Mouse (Mus musculus) fat pad, adult 2 months (tissue): ENCODE results near the gene Gm21972.

Source experiments
- DNase-seq: peaks from one replicate; pipeline ENCODE4 v3.0.0-alpha.2; 2011; ENCODE audit warnings: low read depth, low spot score; ENCODE audit errors: extremely low read depth

The Gm21972 gene

DNA sequence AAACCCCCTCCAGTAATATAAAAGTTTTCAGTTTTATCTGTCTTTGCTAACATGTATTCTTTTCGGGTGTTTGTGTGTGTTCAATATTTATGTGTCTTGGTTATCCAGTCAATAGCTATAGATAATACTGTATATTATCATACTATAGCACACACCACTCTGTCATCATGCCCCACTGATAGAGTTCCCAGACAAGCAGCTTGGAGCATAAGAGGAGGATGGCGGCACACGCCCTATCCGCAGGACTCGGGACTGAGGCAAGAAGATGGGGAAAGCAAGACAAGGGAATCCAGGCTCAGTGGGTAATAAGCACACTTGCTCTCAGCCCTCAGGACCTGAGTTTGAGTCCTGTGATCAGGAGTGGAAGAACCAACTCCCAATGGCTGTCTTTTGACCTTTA is 27.0 kb downstream of the Gm21972 start:
- no peak for DNase-seq

DNA sequence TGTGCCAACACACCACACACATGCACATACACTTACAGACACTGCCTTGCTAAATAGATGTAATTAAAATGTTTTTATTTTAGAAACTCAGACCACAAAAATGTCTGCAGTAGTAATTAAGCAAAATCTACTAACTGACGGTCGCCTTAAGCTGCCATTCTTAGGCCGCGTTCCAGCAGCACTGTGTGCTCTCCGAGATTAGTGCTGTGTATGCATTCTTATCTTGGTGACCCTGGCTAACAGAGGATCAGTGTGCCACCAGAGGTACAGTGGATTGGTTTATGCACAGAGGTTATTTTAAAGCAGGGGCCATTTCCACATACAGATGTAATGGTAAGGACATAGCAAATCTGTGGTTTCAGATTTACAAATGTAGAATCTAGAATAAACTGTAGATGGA is 27.6 kb downstream of the Gm21972 start:
- no peak for DNase-seq

DNA sequence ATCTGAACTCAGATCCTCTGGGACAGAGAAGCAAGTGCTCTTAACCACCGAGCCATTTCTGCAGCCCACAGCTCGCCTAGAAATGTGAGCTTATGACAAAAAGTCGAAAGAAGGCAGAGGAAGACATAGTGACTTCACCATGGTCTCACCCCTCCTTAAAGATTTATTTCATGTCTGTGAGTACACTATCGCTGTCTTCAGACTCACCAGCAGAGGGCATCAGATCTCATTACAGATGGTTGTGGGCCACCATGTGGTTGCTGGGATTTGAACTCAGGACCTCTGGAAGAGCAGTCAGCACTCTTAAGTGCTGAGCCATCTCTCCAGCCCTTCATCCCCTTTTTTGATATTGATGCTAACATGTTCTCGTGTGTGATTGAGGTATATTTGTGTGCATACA is 41.2 kb downstream of the Gm21972 start:
- no peak for DNase-seq

- no peak for DNase-seq
Observed at GRCm38 (mm10) chr1:86176066-86176465, 42.6 kb downstream of the Gm21972 start.

DNA sequence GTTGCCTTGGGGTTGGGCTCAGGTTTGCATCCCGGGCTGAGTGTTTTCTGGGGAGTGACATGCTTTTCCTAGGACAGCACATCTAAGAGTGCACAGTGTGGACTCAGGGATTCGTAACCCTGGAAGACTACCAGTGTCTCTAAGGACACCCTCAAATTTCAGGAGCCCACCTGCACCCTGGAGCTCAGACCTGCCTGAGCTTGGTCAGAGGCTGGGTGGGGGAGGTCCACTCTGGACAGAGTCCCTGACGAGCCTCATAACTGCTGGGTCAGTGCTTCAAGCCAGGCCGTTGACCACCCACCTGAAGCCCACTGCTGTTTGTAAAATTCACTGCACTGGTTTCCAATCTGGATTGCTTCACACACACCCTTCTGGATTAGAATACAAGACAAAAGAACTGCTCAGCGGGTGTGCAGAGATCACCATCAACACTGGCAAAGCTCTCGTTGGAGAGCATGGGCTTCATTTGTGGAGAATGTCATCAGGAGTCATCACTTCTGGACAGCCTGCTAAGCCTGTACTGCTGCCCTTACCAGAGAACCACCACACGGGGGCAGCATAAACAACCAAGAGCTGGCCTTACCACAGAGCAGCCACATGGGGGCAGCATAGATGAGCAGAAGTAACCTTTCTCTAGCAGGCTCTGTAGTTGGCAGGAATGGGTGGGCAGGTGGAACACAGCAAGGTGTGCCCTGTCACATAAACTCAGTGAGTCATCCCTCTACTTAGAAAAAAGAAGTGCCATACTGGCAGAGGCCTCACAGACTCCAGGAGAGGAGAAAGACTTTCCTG is 45.2 kb downstream of the Gm21972 start:
- peak; percentile 33 for DNase-seq

DNA sequence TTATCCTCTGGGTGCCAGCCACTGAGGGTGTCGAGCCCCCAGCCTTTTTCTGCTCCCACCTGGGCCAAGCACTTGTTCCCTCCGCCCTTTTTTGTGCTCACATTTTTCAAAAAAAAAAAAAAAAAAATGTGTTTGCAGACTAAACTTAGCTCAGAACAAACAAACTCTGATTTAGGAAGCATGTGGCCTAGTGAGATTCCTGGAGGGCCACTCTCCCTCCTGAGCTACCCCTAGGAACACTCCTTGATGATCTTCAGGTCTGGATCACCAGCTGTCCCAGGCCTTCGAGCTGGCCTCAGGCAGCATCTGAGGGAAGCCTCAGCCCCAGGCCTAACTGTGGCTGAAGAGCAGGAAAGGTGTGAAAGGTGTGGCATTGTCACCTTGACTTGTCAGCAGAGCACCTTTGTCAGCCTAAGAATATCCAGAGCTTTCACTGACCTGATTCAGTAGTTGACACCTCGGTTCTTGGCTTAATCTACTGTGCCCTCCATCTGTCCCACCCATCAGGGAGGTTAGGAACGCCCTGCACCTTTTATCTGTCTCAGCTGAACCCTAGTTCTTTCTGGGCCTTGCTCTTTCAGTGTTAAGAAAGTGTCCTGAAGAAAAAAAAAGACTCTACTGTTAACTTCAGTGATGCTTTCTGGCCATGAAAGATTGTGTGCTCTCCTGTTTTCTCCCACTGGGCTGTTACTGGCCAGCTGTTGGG is 48.7 kb downstream of the Gm21972 start:
- no peak for DNase-seq

DNA sequence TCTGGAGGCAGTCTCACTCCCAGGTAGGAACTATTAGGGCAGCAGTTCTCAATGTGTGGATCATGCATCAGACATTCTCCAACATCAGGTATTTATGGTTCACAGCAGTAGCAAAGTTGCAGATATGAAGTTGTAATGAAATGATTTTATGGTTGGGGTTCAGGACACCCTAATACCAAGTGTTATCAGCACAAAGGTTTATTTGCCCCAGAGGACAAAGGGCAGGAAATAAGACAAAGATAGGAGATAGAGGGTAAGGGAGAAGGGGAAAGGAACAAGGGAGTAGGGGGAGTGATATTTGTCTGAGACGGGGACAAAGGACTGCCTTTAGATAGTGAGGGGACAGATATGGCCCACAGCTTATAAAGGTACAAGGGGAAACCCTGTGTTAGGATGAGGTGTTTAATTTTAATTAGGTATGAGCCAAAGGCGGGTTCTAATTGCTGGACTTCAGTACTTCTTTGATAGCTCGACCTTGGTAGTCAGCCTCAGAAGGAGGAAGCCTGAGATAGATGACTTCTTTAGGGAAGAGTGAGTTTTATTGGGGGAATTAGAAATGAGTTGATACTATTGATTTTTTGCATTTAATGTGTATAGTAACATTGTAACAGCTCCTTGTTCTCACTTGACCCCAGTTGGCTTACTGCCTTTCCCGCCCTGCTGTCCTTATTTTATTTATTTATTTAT is 50.3 kb downstream of the Gm21972 start:
- DNase-seq: no peak

DNA sequence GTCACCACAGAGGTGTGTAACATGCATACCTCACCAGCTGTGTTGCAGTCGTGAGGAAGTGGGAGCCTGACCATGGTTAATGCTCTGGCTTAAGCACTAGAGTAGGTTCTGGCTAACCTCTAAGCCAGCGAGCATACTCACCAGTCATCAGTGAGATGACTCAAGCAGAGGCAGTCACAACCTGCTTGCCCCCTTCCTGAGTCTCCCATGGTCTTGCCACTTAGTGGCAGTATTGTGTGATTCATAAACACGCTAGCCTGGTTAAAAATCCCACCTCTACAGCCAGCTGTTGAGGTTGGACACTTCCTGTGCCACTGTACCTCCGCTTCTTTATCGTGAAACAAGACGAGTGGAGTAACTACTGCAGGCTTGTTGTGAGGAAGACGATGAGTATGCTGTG is 53.3 kb downstream of the Gm21972 start:
- no peak for DNase-seq

GRCm38 (mm10) chr1:86187856-86188255 is 54.4 kb downstream of the Gm21972 start:
- DNase-seq: no peak

- no peak for DNase-seq
Observed at GRCm38 (mm10) chr1:86188271-86188670, 54.8 kb downstream of the Gm21972 start.

GRCm38 (mm10) chr1:86189034-86189702 is 55.7 kb downstream of the Gm21972 start:
- DNase-seq: no peak

- DNase-seq: no peak
Observed at GRCm38 (mm10) chr1:86190843-86191242, 57.4 kb downstream of the Gm21972 start.

- no peak for DNase-seq
Observed at GRCm38 (mm10) chr1:86194044-86194443, 60.6 kb downstream of the Gm21972 start.

DNA sequence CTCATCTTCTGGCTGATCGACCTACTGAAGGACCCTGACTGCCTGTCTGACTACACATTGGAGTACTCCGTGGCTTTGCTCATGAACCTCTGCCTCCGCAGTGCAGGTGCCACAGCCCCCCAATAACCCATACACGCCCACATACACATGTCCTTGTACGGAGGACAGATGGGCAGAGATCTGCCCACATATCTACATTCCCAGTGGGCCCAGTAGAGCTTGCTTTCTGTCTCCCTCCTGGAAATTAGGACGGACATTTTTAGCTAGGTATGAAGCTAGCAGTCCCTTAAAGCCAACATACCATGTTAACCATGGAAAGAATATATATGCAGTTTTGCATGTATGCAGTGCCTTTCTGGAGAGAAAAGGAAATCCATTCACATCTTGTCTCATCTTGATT is 64.8 kb downstream of the Gm21972 start:
- no peak for DNase-seq

GRCm38 (mm10) chr1:86199026-86199425 is 65.6 kb downstream of the Gm21972 start:
- DNase-seq: no peak

GRCm38 (mm10) chr1:86201312-86201711 is 67.9 kb downstream of the Gm21972 start:
- no peak for DNase-seq

GRCm38 (mm10) chr1:86202617-86203219 is 69.3 kb downstream of the Gm21972 start:
- DNase-seq: no peak

DNA sequence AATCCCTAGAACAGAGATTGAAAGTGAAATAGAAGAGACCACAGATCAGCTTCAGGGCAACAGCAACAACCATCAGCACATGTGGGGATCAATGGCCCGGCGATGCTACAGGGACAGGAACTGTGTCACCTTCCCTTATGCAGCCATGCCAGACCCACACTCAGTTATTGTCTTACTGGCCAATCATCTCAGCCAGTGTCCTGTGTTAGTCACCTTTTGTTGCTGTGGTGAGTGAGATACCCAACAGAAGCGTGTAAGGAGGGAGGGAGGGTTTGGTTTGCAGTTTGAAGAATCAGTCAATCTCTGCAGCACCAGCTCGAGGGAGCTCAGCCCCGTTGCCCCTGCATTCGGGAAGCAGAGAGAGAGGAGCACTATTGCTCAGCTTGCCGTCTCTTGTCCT is 77.2 kb downstream of the Gm21972 start:
- no peak for DNase-seq

- DNase-seq: no peak
Observed at GRCm38 (mm10) chr1:86211498-86211897, 78.1 kb downstream of the Gm21972 start.
